Comparison of ENCODE assay signal across 8 mouse cellular contexts in the genomic region with DNA sequence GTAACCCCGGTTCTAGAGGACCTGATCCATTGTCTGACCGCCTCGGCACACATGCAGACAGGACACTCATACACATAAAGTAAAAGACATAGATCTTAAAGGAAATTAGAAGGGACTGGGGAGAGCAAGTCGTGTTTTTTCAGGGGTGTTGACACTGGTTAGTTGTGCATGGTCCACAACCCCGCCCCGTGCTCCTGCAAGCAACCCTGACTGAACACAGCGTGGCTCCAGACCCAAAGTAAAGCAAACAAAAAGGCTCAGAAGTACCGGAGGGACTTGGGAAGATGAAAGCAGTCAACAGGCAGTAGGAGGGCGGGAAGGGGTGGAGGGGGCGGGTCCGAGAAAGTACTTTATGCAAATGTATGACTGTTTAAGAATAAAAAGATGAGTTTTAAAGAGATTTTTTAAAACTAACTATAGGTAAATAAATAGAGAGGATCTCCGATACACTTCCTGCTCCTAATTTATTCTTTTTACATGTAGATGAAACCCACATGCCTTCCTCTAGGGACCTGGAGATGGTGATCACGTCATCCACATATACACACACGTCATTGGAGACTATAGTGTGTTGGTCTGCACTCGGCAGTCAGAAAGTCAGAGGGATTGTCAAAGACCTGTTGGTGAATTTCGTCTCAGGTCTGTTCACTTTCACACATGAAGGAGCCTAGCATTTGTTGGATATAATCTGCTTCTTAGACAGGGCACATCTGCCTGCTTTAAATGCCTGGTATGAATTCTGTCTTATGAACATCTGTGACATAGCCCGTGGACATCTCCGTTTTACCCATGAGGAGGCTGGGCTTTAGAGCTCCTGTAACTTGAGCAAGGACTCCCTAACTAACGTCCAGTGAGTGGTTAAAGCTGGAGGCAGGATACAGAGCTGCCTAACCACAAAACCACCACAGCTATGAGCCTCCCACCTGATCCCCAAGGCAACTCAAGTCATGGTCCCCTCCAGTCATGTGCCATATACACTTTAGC. TPM values are rescaled to one million over a fixed set of nuclear protein-coding genes. Genes with fewer than 3 reads are reported as not detected.
DNase-seq lines count a peak whose midpoint lies in the region; ATAC-seq and TF ChIP-seq lines count a peak whose summit lies in the region.

No protein-coding gene starts in this region.

- no peaks in the 10 kb centered on the region for H3K9me3 ChIP-seq in liver, embryonic 14.5 days (ENCODE audit: control insufficient read depth, low read length)

- peak overlapping the region; percentile 87 for H3K4me2 ChIP-seq in liver, embryonic 14.5 days (ENCODE audit: low read depth)

- H3K27me3 ChIP-seq in liver, embryonic 14.5 days (ENCODE audit: control insufficient read depth, insufficient read depth, low read length) = no peaks in the 10 kb centered on the region

- peak; percentile 47 for ATAC-seq in frontal cortex, adult (ENCODE audit: low TSS enrichment)
- peak; percentile 58 to 65 for ATAC-seq in hematopoietic stem cell, adult 5-6 weeks (replicated peaks in 1 of 2; ENCODE audit: insufficient read depth in 1 of 2, low FRiP score in 2 of 2, low TSS enrichment in 1 of 2, low read depth in 1 of 2, poor library complexity in 2 of 2, severe bottlenecking in 2 of 2)
- peak; percentile 25 for ATAC-seq in liver, embryonic 14.5 days (ENCODE audit: insufficient read depth)

- no peaks in the 10 kb centered on the region for H3K4me1 ChIP-seq in brown adipose tissue, adult 24 weeks (ENCODE audit: control insufficient read depth, insufficient read depth, insufficient read length, low read length)
- peaks cover 31 to 39% of the 10 kb centered on the region in 2 experiments for H3K4me1 ChIP-seq in liver, embryonic 14.5 days (replicated peaks; ENCODE audit: control insufficient read depth in 2 of 2, insufficient read depth in 2 of 2, low read length in 1 of 2)

- TF ChIP-seq CTCF in liver, embryonic 14.5 days (IDR thresholded peaks at IDR 0.05; ENCODE audit: low read depth) = no peak

- no peak for TF ChIP-seq EP300 in liver, embryonic 14.5 days (IDR thresholded peaks at IDR 0.05; ENCODE audit: low read depth)

- no peaks in the 10 kb centered on the region for H3K36me3 ChIP-seq in liver, embryonic 14.5 days (replicated peaks; ENCODE audit: control insufficient read depth, insufficient read depth, low read depth)

- WGBS in liver, embryonic 14.5 days (ENCODE audit: insufficient replicate concordance) = 8% methylated on average over 19 of the region's 19 CpGs

- peak overlapping the region; percentile 64 for H3K4me3 ChIP-seq in brown adipose tissue, adult 24 weeks (ENCODE audit: insufficient read depth, low read depth, low read length)
- peak overlapping the region; percentile 52 to 59 for H3K4me3 ChIP-seq in liver, embryonic 14.5 days (ENCODE audit: insufficient read depth in 1 of 2, low read depth in 2 of 2, low read length in 2 of 2)

- H3K9ac ChIP-seq in liver, embryonic 14.5 days (replicated peaks) = peak overlapping the region; percentile 75

- no peak for DNase-seq in frontal cortex, adult 2 months (ENCODE audit: extremely low spot score in 1 of 2, low spot score in 1 of 2)
- DNase-seq in liver, embryonic 14.5 days (ENCODE audit: low read depth in 3 of 3, low spot score in 3 of 3) = peak in 1 of 3 experiments; percentile 37
- DNase-seq in neural tube, embryonic 10.5 days (ENCODE audit: extremely low spot score, low spot score) = peak; percentile 35
- no peak for DNase-seq in Muller cell, postnatal 12 days (ENCODE audit: inconsistent ontology term)
- no peak for DNase-seq in yolk sac, embryonic 10.5 days (ENCODE audit: low spot score)

- H3K27ac ChIP-seq in brown adipose tissue, adult 24 weeks (replicated peaks; ENCODE audit: low read depth, low read length) = peak overlapping the region; percentile 90
- peak overlapping the region; percentile 80 for H3K27ac ChIP-seq in liver, embryonic 14.5 days

RNA-seq across cellular contexts. Expression of a gene that starts 11.4 kb away (rescaled TPM):
- 22.0 and 23.7 TPM in 2 replicates for polyA plus RNA-seq in frontal cortex, adult 2 months (2012; rRNA removed)
- polyA plus RNA-seq in brown adipose tissue, adult 24 weeks (2012; ENCODE audit: insufficient read depth, insufficient read length, missing spikeins) = 3.3 and 4.6 TPM in 2 replicates
- total RNA-seq in hematopoietic stem cell, adult 5-6 weeks (2017) = 2.0 and 2.8 TPM in 2 replicates
- 7.1 and 7.4 TPM in 2 replicates for polyA plus RNA-seq in liver, embryonic 14.5 days (2012; rRNA removed)
- polyA plus RNA-seq in liver, embryonic 14.5 days (2014; fragmentation: Nextera tagmentation; extraction: Ambion mirVana) = 18.5 and 22.3 TPM in 2 replicates

RNA-seq across cellular contexts. Expression of a gene that starts 38.8 kb away (rescaled TPM):
- 292 and 335 TPM in 2 replicates for polyA plus RNA-seq in frontal cortex, adult 2 months (2012; rRNA removed)
- polyA plus RNA-seq in brown adipose tissue, adult 24 weeks (2012; ENCODE audit: insufficient read depth, insufficient read length, missing spikeins) = 1.6 and 1.9 TPM in 2 replicates
- 48.4 and 59.8 TPM in 2 replicates for total RNA-seq in hematopoietic stem cell, adult 5-6 weeks (2017)
- polyA plus RNA-seq in liver, embryonic 14.5 days (2012; rRNA removed) = 3.1 and 4.3 TPM in 2 replicates
- polyA plus RNA-seq in liver, embryonic 14.5 days (2014; fragmentation: Nextera tagmentation; extraction: Ambion mirVana) = 8.2 and 9.0 TPM in 2 replicates

RNA-seq across cellular contexts. Expression of a gene that starts 53.1 kb away (rescaled TPM):
- polyA plus RNA-seq in frontal cortex, adult 2 months (2012; rRNA removed) = 92.4 and 93.0 TPM in 2 replicates
- 35.8 and 36.6 TPM in 2 replicates for polyA plus RNA-seq in brown adipose tissue, adult 24 weeks (2012; ENCODE audit: insufficient read depth, insufficient read length, missing spikeins)
- total RNA-seq in hematopoietic stem cell, adult 5-6 weeks (2017) = 128 and 154 TPM in 2 replicates
- polyA plus RNA-seq in liver, embryonic 14.5 days (2012; rRNA removed) = 22.6 and 36.5 TPM in 2 replicates
- polyA plus RNA-seq in liver, embryonic 14.5 days (2014; fragmentation: Nextera tagmentation; extraction: Ambion mirVana) = 65.4 and 70.5 TPM in 2 replicates

Comparison
In these comparisons a context has a peak if more than half of its experiments do, and no peak if none do; other contexts are left out.
1. RNA of a gene that starts 38.8 kb away (polyA plus RNA-seq): 292 to 335 TPM in frontal cortex, adult 2 months; 3.1 to 9.0 TPM in liver, embryonic 14.5 days and 1.6 to 1.9 TPM in brown adipose tissue, adult 24 weeks; every median in the first group is over 10 times any median in the second.
2. Peak in every context shown above with its lines, with median percentiles within 50 percentile points of each other: ATAC-seq.